Mouse (Mus musculus) neural tube, embryonic 15.5 days (tissue): Measurements from ENCODE around the gene Atf6. TPM values are rescaled to one million over a fixed set of nuclear protein-coding genes. Genes with fewer than 3 reads are reported as not detected.

ENCODE experiments used
- ATAC-seq: fragments of 200-750 bp; cut with Nextera tagmentation; 2 replicates; pipeline ENCODE4 v1.8.0; 2017; ENCODE audit warnings: mild to moderate bottlenecking, moderate TSS enrichment, moderate library complexity; ENCODE audit not compliant: low FRiP score
- H3K27ac ChIP-seq: fragments of 300-500 bp; sonication (generic); replicated peaks from 2 replicates; pipeline ENCODE4 v1.5.1; 2015; ENCODE audit warnings: mild to moderate bottlenecking, inconsistent platforms
- H3K27me3 ChIP-seq: fragments of 300-500 bp; sonication (generic); replicated peaks from 2 replicates; pipeline ENCODE4 v1.6.1; 2015; ENCODE audit warnings: inconsistent platforms
- H3K36me3 ChIP-seq: fragments of 300-500 bp; sonication (generic); 2 replicates; pipeline ENCODE4 v1.6.1; 2015; ENCODE audit warnings: inconsistent platforms
- H3K4me1 ChIP-seq: fragments of 300-500 bp; sonication (generic); 2 replicates; pipeline ENCODE4 v1.6.1; 2015; ENCODE audit warnings: inconsistent platforms
- H3K4me2 ChIP-seq: fragments of 300-500 bp; sonication (generic); 2 replicates; pipeline ENCODE4 v1.6.1; 2015; ENCODE audit warnings: inconsistent platforms, mild to moderate bottlenecking, moderate library complexity
- H3K4me3 ChIP-seq: fragments of 300-500 bp; sonication (generic); replicated peaks from 2 replicates; pipeline ENCODE4 v1.5.1; 2015; ENCODE audit warnings: mild to moderate bottlenecking, inconsistent platforms
- H3K9ac ChIP-seq: fragments of 300-500 bp; sonication (generic); replicated peaks from 2 replicates; pipeline ENCODE4 v1.6.1; 2015; ENCODE audit warnings: mild to moderate bottlenecking, inconsistent platforms
- H3K9me3 ChIP-seq: fragments of 300-500 bp; sonication (generic); replicated peaks from 2 replicates; pipeline ENCODE4 v1.6.1; 2016; ENCODE audit warnings: inconsistent platforms
- WGBS: fragments of 180-500 bp; shearing (Covaris S2); methylation state at CpG from one replicate; pipeline ENCODE4 v1.1.7; 2015; ENCODE audit warnings: mixed read lengths; 5-methylcytosine and 5-hydroxymethylcytosine counted together
- polyA plus RNA-seq: library from polyadenylated mRNA; unstranded; fragments of >200 nt; fragmentation: Nextera tagmentation; extraction: Ambion mirVana; gene quantifications from 2 replicates; pipeline ENCODE4 v1.2.1, GENCODE M21; 2015

Gene Atf6
- polyA plus RNA-seq: 7.1 and 7.2 TPM in 2 replicates

- Histone ChIP-seq H3K4me3 (peak within 1 kb of the TSS; percentile 88), H3K9ac (peak within 1 kb of the TSS; percentile 84), H3K4me2 (peak within 1 kb of the TSS; percentile 76), H3K9me3 (no peaks in the 10 kb centered on the region), H3K36me3 (peaks cover 8% of the 10 kb centered on the region), H3K27ac (peak within 1 kb of the TSS; percentile 80), H3K27me3 (no peaks in the 10 kb centered on the region), H3K4me1 (peaks cover 17% of the 10 kb centered on the region)
- WGBS: under 1% methylated on average over 25 of the region's 25 CpGs
- ATAC-seq: peak; percentile 75
Observed at GRCm38 (mm10) chr1:170867691-170868105, at the start of gene Atf6. TSS of gene Atf6 (minus strand) at chr1:170867771.

GRCm38 (mm10) chr1:170915657-170916056 is 48.1 kb upstream of the Atf6 start:
- Histone ChIP-seq H3K27ac (no peak overlapping the region), H3K4me1 (no peaks in the 10 kb centered on the region), H3K9me3 (no peaks in the 10 kb centered on the region), H3K27me3 (peaks cover 3% of the 10 kb centered on the region; the same call in 1 of the 2 replicates), H3K4me3 (no peak overlapping the region), H3K4me2 (no peak overlapping the region), H3K36me3 (no peaks in the 10 kb centered on the region), H3K9ac (no peak overlapping the region)
- WGBS: 82% methylated on average over 5 of the region's 5 CpGs
- no peak for ATAC-seq

GRCm38 (mm10) chr1:170912891-170913615 is 45.5 kb upstream of the Atf6 start, which contains the start of gene Fcrlb:
TSS of gene Fcrlb (minus strand) at chr1:170912941.
- 76% methylated on average over 5 of the region's 5 CpGs for WGBS
- Histone ChIP-seq H3K27me3 (peaks cover 22% of the 10 kb centered on the region), H3K4me2 (no peak within 1 kb of the TSS), H3K4me1 (peaks cover 7% of the 10 kb centered on the region), H3K4me3 (no peak within 1 kb of the TSS), H3K9me3 (no peaks in the 10 kb centered on the region), H3K36me3 (no peaks in the 10 kb centered on the region), H3K9ac (no peak within 1 kb of the TSS), H3K27ac (no peak within 1 kb of the TSS)
- ATAC-seq: no peak

GRCm38 (mm10) chr1:170911907-170912660 is 44.5 kb upstream of the Atf6 start:
- Histone ChIP-seq H3K27me3 (peaks cover 31% of the 10 kb centered on the region), H3K27ac (no peak overlapping the region), H3K9ac (no peak overlapping the region), H3K9me3 (no peaks in the 10 kb centered on the region), H3K4me2 (no peak overlapping the region), H3K36me3 (no peaks in the 10 kb centered on the region), H3K4me1 (peaks cover 17% of the 10 kb centered on the region), H3K4me3 (no peak overlapping the region)
- 84% methylated on average over 11 of the region's 11 CpGs for WGBS
- ATAC-seq: no peak

GRCm38 (mm10) chr1:170908341-170908740 is 40.8 kb upstream of the Atf6 start:
- Histone ChIP-seq H3K27me3 (peaks cover 52% of the 10 kb centered on the region), H3K4me1 (peaks cover 17% of the 10 kb centered on the region), H3K27ac (no peak overlapping the region), H3K36me3 (no peaks in the 10 kb centered on the region), H3K4me2 (peak overlapping the region; percentile 92), H3K4me3 (peak overlapping the region; percentile 64), H3K9me3 (no peaks in the 10 kb centered on the region), H3K9ac (peak overlapping the region; percentile 62)
- peak; percentile 81 for ATAC-seq
- WGBS: 4% methylated on average over 21 of the region's 21 CpGs

- WGBS: under 1% methylated on average over 71 of the region's 71 CpGs
- Histone ChIP-seq H3K9ac (peak overlapping the region; percentile 62), H3K4me2 (peak overlapping the region; percentile 92), H3K4me3 (peak overlapping the region; percentile 64), H3K27ac (peak overlapping the region; percentile 38; the same call in 1 of the 2 replicates), H3K9me3 (no peaks in the 10 kb centered on the region), H3K36me3 (no peaks in the 10 kb centered on the region), H3K27me3 (peaks cover 56% of the 10 kb centered on the region), H3K4me1 (peaks cover 17% of the 10 kb centered on the region)
- ATAC-seq: peak; percentile 86
Observed at GRCm38 (mm10) chr1:170907456-170908191, 40.1 kb upstream of the Atf6 start.

GRCm38 (mm10) chr1:170907111-170907455 is 39.5 kb upstream of the Atf6 start:
- no peaks in the 10 kb centered on the region for H3K9me3 ChIP-seq
- H3K36me3 ChIP-seq: no peaks in the 10 kb centered on the region
- no peak for ATAC-seq
- peak overlapping the region; percentile 92 for H3K4me2 ChIP-seq
- WGBS: 21% methylated on average over 11 of the region's 11 CpGs
- H3K9ac ChIP-seq: peak overlapping the region; percentile 62
- H3K27me3 ChIP-seq: peaks cover 61% of the 10 kb centered on the region
- H3K4me1 ChIP-seq: peaks cover 17% of the 10 kb centered on the region
- H3K27ac ChIP-seq: no peak overlapping the region
- peak overlapping the region; percentile 64 for H3K4me3 ChIP-seq

GRCm38 (mm10) chr1:170903485-170903884 is 35.9 kb upstream of the Atf6 start:
- peaks cover 17% of the 10 kb centered on the region for H3K4me1 ChIP-seq
- H3K27ac ChIP-seq: no peak overlapping the region
- no peaks in the 10 kb centered on the region for H3K9me3 ChIP-seq
- H3K4me3 ChIP-seq: no peak overlapping the region
- no peak overlapping the region for H3K4me2 ChIP-seq
- WGBS: 89% methylated on average over 5 of the region's 5 CpGs
- no peaks in the 10 kb centered on the region for H3K36me3 ChIP-seq
- ATAC-seq: no peak
- peaks cover 50% of the 10 kb centered on the region for H3K27me3 ChIP-seq
- no peak overlapping the region for H3K9ac ChIP-seq

GRCm38 (mm10) chr1:170901536-170902238 is 34.1 kb upstream of the Atf6 start:
- Histone ChIP-seq H3K4me1 (0 out of 2 replicates have a peak, but pooled peaks cover 3% of the 10 kb centered on the region), H3K36me3 (no peaks in the 10 kb centered on the region), H3K9ac (no peak overlapping the region), H3K27ac (no peak overlapping the region), H3K4me3 (no peak overlapping the region), H3K4me2 (peak overlapping the region; percentile 27), H3K27me3 (peaks cover 43% of the 10 kb centered on the region), H3K9me3 (no peaks in the 10 kb centered on the region)
- ATAC-seq: peak; percentile 66; the same call in 1 of the 2 replicates
- WGBS: 33% methylated on average over 10 of the region's 10 CpGs

GRCm38 (mm10) chr1:170900799-170901467 is 33.4 kb upstream of the Atf6 start:
- Histone ChIP-seq H3K9ac (no peak overlapping the region), H3K36me3 (no peaks in the 10 kb centered on the region), H3K27me3 (peaks cover 38% of the 10 kb centered on the region), H3K4me1 (0 out of 2 replicates have a peak, but pooled peaks cover 3% of the 10 kb centered on the region), H3K4me2 (peak overlapping the region; percentile 23), H3K27ac (no peak overlapping the region), H3K4me3 (no peak overlapping the region), H3K9me3 (no peaks in the 10 kb centered on the region)
- 37% methylated on average over 10 of the region's 10 CpGs for WGBS
- no peak; the same call in 1 of the 2 replicates for ATAC-seq
